Comparison of ENCODE assay signal across 8 mouse cellular contexts in the genomic region with DNA sequence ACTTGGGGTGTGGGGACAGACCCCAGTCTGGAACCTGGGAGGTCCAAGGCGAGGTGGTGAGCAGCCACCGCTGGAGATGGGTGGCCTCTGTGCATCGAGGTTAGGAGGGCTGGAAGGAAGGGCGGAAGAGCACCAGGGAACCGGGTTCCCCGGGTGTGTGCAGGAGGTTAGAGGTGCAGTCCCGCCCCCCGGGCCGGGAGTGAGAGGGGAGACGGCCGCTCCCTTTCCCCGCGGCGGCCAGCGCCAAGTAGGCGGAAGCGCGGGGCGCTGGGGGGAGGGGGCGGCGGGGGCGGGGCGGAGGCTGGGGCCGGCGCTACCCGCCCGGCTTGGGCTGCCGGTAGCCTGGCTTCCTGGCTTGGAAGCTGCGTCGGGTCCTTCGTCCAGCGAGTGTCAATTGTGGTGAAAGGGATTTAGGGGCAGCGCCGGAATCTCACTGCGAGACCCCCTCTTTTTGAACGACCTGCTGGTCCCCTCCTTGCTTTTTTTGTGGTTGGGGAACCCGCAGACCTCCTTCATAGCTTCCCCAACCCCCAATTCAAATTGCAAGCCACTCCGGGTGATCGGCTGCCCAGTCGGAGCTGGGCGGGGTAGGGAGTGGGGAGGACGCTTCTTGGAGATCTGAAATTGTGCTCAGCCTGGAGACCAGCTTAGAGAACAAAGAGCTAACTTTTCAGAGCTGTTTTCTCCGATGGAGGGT. TPM values are rescaled to one million over a fixed set of nuclear protein-coding genes. Genes with fewer than 3 reads are reported as not detected.
DNase-seq lines count a peak whose midpoint lies in the region.

No protein-coding gene starts in this region.

- peak overlapping the region; percentile 97 for H3K27ac ChIP-seq in heart, embryonic 10.5 days

- H3K4me3 ChIP-seq in heart, embryonic 10.5 days, result peak overlapping the region; percentile 97

- H3K36me3 ChIP-seq in heart, embryonic 10.5 days, result no peaks in the 10 kb centered on the region

- under 1% methylated on average over 36 of the region's 43 CpGs for WGBS in heart, embryonic 10.5 days

- peak; percentile 81 for DNase-seq in CD4-positive helper T cell, adult 2 months (ENCODE audit: low read depth, low spot score)
- peak; percentile 70 for DNase-seq in T-cell, adult 2 months (ENCODE audit: low spot score)
- peak; percentile 86 for DNase-seq in embryo, embryonic 9.5 days (ENCODE audit: extremely low spot score)
- peak; percentile 86 for DNase-seq in heart, embryonic 10.5 days (ENCODE audit: low spot score)
- peak; percentile 85 for DNase-seq in kidney, adult 9 months
- DNase-seq in lung, postnatal 10 days, result peak; percentile 88
- DNase-seq in ovary, postnatal 36 days (ENCODE audit: low spot score), result peak; percentile 84
- peak; percentile 85 for DNase-seq in yolk sac, embryonic 10.5 days (ENCODE audit: low spot score)

- peaks cover 48% of the 10 kb centered on the region for H3K4me1 ChIP-seq in heart, embryonic 10.5 days

- no peaks in the 10 kb centered on the region for H3K9me3 ChIP-seq in heart, embryonic 10.5 days

- no peaks in the 10 kb centered on the region for H3K27me3 ChIP-seq in heart, embryonic 10.5 days (ENCODE audit: insufficient read depth, poor library complexity, severe bottlenecking)

RNA-seq across cellular contexts. Expression of gene Lasp1, which starts 1.3 kb away (rescaled TPM):
- 50.8 and 65.1 TPM in 2 replicates for polyA plus RNA-seq in heart, embryonic 10.5 days (2016; fragmentation: Nextera tagmentation; extraction: Ambion mirVana)

RNA-seq across cellular contexts. Expression of gene Rpl23, which starts 17.9 kb away (rescaled TPM):
- polyA plus RNA-seq in heart, embryonic 10.5 days (2016; fragmentation: Nextera tagmentation; extraction: Ambion mirVana), result 387 and 414 TPM in 2 replicates

RNA-seq across cellular contexts. Expression of gene 1700001P01Rik, which starts 24.4 kb away (rescaled TPM):
- 0.30 TPM in 1 of 2 replicates, not detected in the other for polyA plus RNA-seq in heart, embryonic 10.5 days (2016; fragmentation: Nextera tagmentation; extraction: Ambion mirVana)

RNA-seq across cellular contexts. Expression of gene Cwc25, which starts 33.8 kb away (rescaled TPM):
- 11.6 and 17.0 TPM in 2 replicates for polyA plus RNA-seq in heart, embryonic 10.5 days (2016; fragmentation: Nextera tagmentation; extraction: Ambion mirVana)

RNA-seq across cellular contexts. Expression of gene B230217C12Rik, which starts 40.4 kb away (rescaled TPM):
- 9.2 and 9.6 TPM in 2 replicates for polyA plus RNA-seq in heart, embryonic 10.5 days (2016; fragmentation: Nextera tagmentation; extraction: Ambion mirVana)

Comparison
In these comparisons a context has a peak if more than half of its experiments do, and no peak if none do; other contexts are left out.
1. Peak in every context shown above with its lines: DNase-seq, H3K4me3 ChIP-seq and H3K27ac ChIP-seq.